Mouse (Mus musculus): ENCODE data around the gene Oaz2.

DNA sequence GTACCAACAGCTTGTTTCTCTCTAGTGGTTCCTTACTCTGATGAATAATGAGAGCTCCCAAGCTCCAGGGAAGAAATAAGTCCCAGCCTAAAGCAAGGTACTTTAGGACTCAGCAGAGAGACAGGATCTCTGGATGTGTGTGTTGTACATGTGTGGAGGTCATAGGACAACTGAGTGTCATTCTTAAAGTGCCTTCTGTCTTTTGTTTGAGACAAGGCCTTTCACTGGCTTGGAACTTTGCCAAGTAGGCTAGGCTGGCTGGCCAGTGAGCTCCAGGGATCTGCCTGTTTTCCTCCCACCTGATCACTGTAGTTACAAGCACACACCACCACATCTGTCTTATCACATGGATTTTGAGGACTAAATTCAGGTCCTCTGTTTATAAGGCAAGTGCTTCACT, 28.5 kb downstream of the Oaz2 start:
- no peak for TF ChIP-seq GATA1 (IDR thresholded peaks at IDR 0.05; ENCODE audit: borderline replicate concordance, low read length)
- no peak for TF ChIP-seq CTCF (IDR thresholded peaks at IDR 0.05; ENCODE audit: low read depth, low read length)
- no peak for TF ChIP-seq TAL1 (conservative IDR thresholded peaks at IDR 0.05; ENCODE audit: low read depth, low read length)

All from G1E (cell line).